Mouse (Mus musculus) urinary bladder, postnatal 14 days (tissue): ENCODE measurements around the gene Wdr48.
A peak's percentile ranks its signal among the peaks of the same experiment; 100 is the strongest.

Source experiments
- DNase-seq: peaks from one replicate; pipeline ENCODE4 v3.0.0; 2021; ENCODE audit warnings: low spot score

The Wdr48 gene

GRCm38 (mm10) chr9:119894339-119895009 is at the start of gene Wdr48:
Gene Wdr48, plus strand, starts transcription at chr9:119894878.
- peak; percentile 98 for DNase-seq

GRCm38 (mm10) chr9:119847187-119847586 is 47.5 kb upstream of the Wdr48 start:
- no peak for DNase-seq

GRCm38 (mm10) chr9:119848671-119849070 is 46.0 kb upstream of the Wdr48 start:
- no peak for DNase-seq

GRCm38 (mm10) chr9:119849214-119849613 is 45.5 kb upstream of the Wdr48 start:
- DNase-seq = no peak

- DNase-seq = no peak
Observed at GRCm38 (mm10) chr9:119852347-119853030, 42.2 kb upstream of the Wdr48 start.

GRCm38 (mm10) chr9:119853071-119853846 is 41.4 kb upstream of the Wdr48 start:
- no peak for DNase-seq

- DNase-seq = no peak
Observed at GRCm38 (mm10) chr9:119854170-119854569, 40.5 kb upstream of the Wdr48 start.

- DNase-seq = no peak
Observed at GRCm38 (mm10) chr9:119887144-119887901, 7.4 kb upstream of the Wdr48 start.

- no peak for DNase-seq
Observed at GRCm38 (mm10) chr9:119888843-119889246, 5.8 kb upstream of the Wdr48 start.

- no peak for DNase-seq
Observed at GRCm38 (mm10) chr9:119889446-119889845, 5.2 kb upstream of the Wdr48 start.

GRCm38 (mm10) chr9:119890692-119891091 is 4.0 kb upstream of the Wdr48 start:
- no peak for DNase-seq

GRCm38 (mm10) chr9:119893881-119894280 is 797 bp upstream of the Wdr48 start:
- no peak for DNase-seq

GRCm38 (mm10) chr9:119895040-119895721 is 503 bp downstream of the Wdr48 start:
- peak; percentile 22 for DNase-seq

- no peak for DNase-seq
Observed at GRCm38 (mm10) chr9:119899446-119899845, 4.8 kb downstream of the Wdr48 start.

- no peak for DNase-seq
Observed at GRCm38 (mm10) chr9:119902410-119903151, 7.9 kb downstream of the Wdr48 start.

- no peak for DNase-seq
Observed at GRCm38 (mm10) chr9:119908708-119909107, 14.0 kb downstream of the Wdr48 start.

- DNase-seq = no peak
Observed at GRCm38 (mm10) chr9:119909931-119910330, 15.3 kb downstream of the Wdr48 start.

GRCm38 (mm10) chr9:119913087-119913838 is 18.6 kb downstream of the Wdr48 start:
- no peak for DNase-seq

GRCm38 (mm10) chr9:119919858-119920257 is 25.2 kb downstream of the Wdr48 start:
- DNase-seq = no peak

GRCm38 (mm10) chr9:119923462-119923861 is 28.8 kb downstream of the Wdr48 start:
- no peak for DNase-seq
